Mouse (Mus musculus): ENCODE results near the gene Paqr7. TPM values are rescaled to one million over a fixed set of nuclear protein-coding genes. Genes with fewer than 3 reads are reported as not detected.
A peak's percentile ranks its signal among the peaks of the same experiment; 100 is the strongest.

The Paqr7 gene
- polyA plus RNA-seq (2014; fragmentation: Nextera tagmentation; extraction: Ambion mirVana) = 0.57 and 0.73 TPM in 2 replicates

GRCm38 (mm10) chr4:134496595-134497210 is at the start of gene Paqr7:
TSS of gene Paqr7 (plus strand) at chr4:134496697.
- Histone ChIP-seq H3K36me3 (ENCODE audit: control insufficient read depth, insufficient read depth, low read length) (no peaks in the 10 kb centered on the region), H3K4me1 (ENCODE audit: control insufficient read depth, insufficient read depth, low read length) (peaks cover 11% of the 10 kb centered on the region), H3K4me2 (replicated peaks; ENCODE audit: low read depth, low read length) (peak within 1 kb of the TSS; percentile 99), H3K9ac (ENCODE audit: low read depth, low read length) (peak within 1 kb of the TSS; percentile 62), H3K9me3 (ENCODE audit: control insufficient read depth, low read length) (no peaks in the 10 kb centered on the region), H3K27ac (ENCODE audit: low read depth, low read length) (no peak within 1 kb of the TSS), H3K27me3 (ENCODE audit: control insufficient read depth, insufficient read depth, low read length) (no peaks in the 10 kb centered on the region), H3K4me3 (ENCODE audit: low read length) (peak within 1 kb of the TSS; percentile 50)
- ATAC-seq (ENCODE audit: low FRiP score, low TSS enrichment) = peak; percentile 82
- WGBS = 6% methylated on average over 35 of the region's 35 CpGs

- no peaks in the 10 kb centered on the region; the same call in 1 of the 2 replicates for H3K9me3 ChIP-seq (ENCODE audit: control insufficient read depth, low read length)
- H3K4me3 ChIP-seq (ENCODE audit: low read length) = no peak overlapping the region
- WGBS = 41% methylated on average over 23 of the region's 23 CpGs
- no peak overlapping the region for H3K4me2 ChIP-seq (replicated peaks; ENCODE audit: low read depth, low read length)
- no peak overlapping the region for H3K27ac ChIP-seq (ENCODE audit: low read depth, low read length)
- no peak for ATAC-seq (ENCODE audit: low FRiP score, low TSS enrichment)
- no peak overlapping the region for H3K9ac ChIP-seq (ENCODE audit: low read depth, low read length)
- H3K27me3 ChIP-seq (ENCODE audit: control insufficient read depth, insufficient read depth, low read length) = no peaks in the 10 kb centered on the region
- peaks cover 11% of the 10 kb centered on the region; the same call in 1 of the 2 replicates for H3K4me1 ChIP-seq (ENCODE audit: control insufficient read depth, insufficient read depth, low read length)
- H3K36me3 ChIP-seq (ENCODE audit: control insufficient read depth, insufficient read depth, low read length) = no peaks in the 10 kb centered on the region
These were observed 48.5 kb upstream of the Paqr7 start for GRCm38 (mm10) chr4:134447966-134448365.

GRCm38 (mm10) chr4:134449595-134450391 is 46.7 kb upstream of the Paqr7 start:
- H3K9me3 ChIP-seq (ENCODE audit: control insufficient read depth, low read length) = no peaks in the 10 kb centered on the region
- H3K36me3 ChIP-seq (ENCODE audit: control insufficient read depth, insufficient read depth, low read length) = no peaks in the 10 kb centered on the region
- no peak overlapping the region for H3K9ac ChIP-seq (ENCODE audit: low read depth, low read length)
- H3K4me1 ChIP-seq (ENCODE audit: control insufficient read depth, insufficient read depth, low read length) = peaks cover 11% of the 10 kb centered on the region; the same call in 1 of the 2 replicates
- no peak overlapping the region for H3K4me3 ChIP-seq (ENCODE audit: low read length)
- no peak overlapping the region for H3K27ac ChIP-seq (ENCODE audit: low read depth, low read length)
- H3K27me3 ChIP-seq (ENCODE audit: control insufficient read depth, insufficient read depth, low read length) = peaks cover 13% of the 10 kb centered on the region
- ATAC-seq (ENCODE audit: low FRiP score, low TSS enrichment) = no peak
- 42% methylated on average over 13 of the region's 13 CpGs for WGBS
- H3K4me2 ChIP-seq (replicated peaks; ENCODE audit: low read depth, low read length) = no peak overlapping the region

- H3K4me2 ChIP-seq (replicated peaks; ENCODE audit: low read depth, low read length) = peak overlapping the region; percentile 9; the same call in 1 of the 2 replicates
- H3K36me3 ChIP-seq (ENCODE audit: control insufficient read depth, insufficient read depth, low read length) = no peaks in the 10 kb centered on the region
- H3K9ac ChIP-seq (ENCODE audit: low read depth, low read length) = no peak overlapping the region; the same call in 1 of the 2 replicates
- ATAC-seq (ENCODE audit: low FRiP score, low TSS enrichment) = no peak
- 17% methylated on average over 20 of the region's 20 CpGs for WGBS
- peaks cover 11% of the 10 kb centered on the region; the same call in 1 of the 2 replicates for H3K4me1 ChIP-seq (ENCODE audit: control insufficient read depth, insufficient read depth, low read length)
- H3K27me3 ChIP-seq (ENCODE audit: control insufficient read depth, insufficient read depth, low read length) = peaks cover 13% of the 10 kb centered on the region
- H3K9me3 ChIP-seq (ENCODE audit: control insufficient read depth, low read length) = no peaks in the 10 kb centered on the region
- H3K27ac ChIP-seq (ENCODE audit: low read depth, low read length) = no peak overlapping the region
- no peak overlapping the region for H3K4me3 ChIP-seq (ENCODE audit: low read length)
These were observed 45.9 kb upstream of the Paqr7 start for GRCm38 (mm10) chr4:134450392-134451195.

- no peaks in the 10 kb centered on the region for H3K36me3 ChIP-seq (ENCODE audit: control insufficient read depth, insufficient read depth, low read length)
- no peaks in the 10 kb centered on the region for H3K9me3 ChIP-seq (ENCODE audit: control insufficient read depth, low read length)
- ATAC-seq (ENCODE audit: low FRiP score, low TSS enrichment) = no peak
- no peak overlapping the region for H3K27ac ChIP-seq (ENCODE audit: low read depth, low read length)
- peaks cover 11% of the 10 kb centered on the region; the same call in 1 of the 2 replicates for H3K4me1 ChIP-seq (ENCODE audit: control insufficient read depth, insufficient read depth, low read length)
- no peak overlapping the region for H3K9ac ChIP-seq (ENCODE audit: low read depth, low read length)
- peaks cover 13% of the 10 kb centered on the region for H3K27me3 ChIP-seq (ENCODE audit: control insufficient read depth, insufficient read depth, low read length)
- WGBS = 74% methylated on average over 9 of the region's 9 CpGs
- no peak overlapping the region for H3K4me2 ChIP-seq (replicated peaks; ENCODE audit: low read depth, low read length)
- no peak overlapping the region for H3K4me3 ChIP-seq (ENCODE audit: low read length)
These were observed 45.0 kb upstream of the Paqr7 start for GRCm38 (mm10) chr4:134451484-134451883.

- Histone ChIP-seq H3K36me3 (ENCODE audit: control insufficient read depth, insufficient read depth, low read length) (no peaks in the 10 kb centered on the region), H3K27ac (ENCODE audit: low read depth, low read length) (no peak overlapping the region), H3K27me3 (ENCODE audit: control insufficient read depth, insufficient read depth, low read length) (peaks cover 13% of the 10 kb centered on the region), H3K4me1 (ENCODE audit: control insufficient read depth, insufficient read depth, low read length) (peaks cover 11% of the 10 kb centered on the region; the same call in 1 of the 2 replicates), H3K9ac (ENCODE audit: low read depth, low read length) (no peak overlapping the region), H3K9me3 (ENCODE audit: control insufficient read depth, low read length) (no peaks in the 10 kb centered on the region), H3K4me3 (ENCODE audit: low read length) (peak overlapping the region; percentile 12; the same call in 1 of the 2 replicates), H3K4me2 (replicated peaks; ENCODE audit: low read depth, low read length) (0 out of 2 replicates have a peak overlapping the region, but pooled peaks have one; percentile 17)
- ATAC-seq (ENCODE audit: low FRiP score, low TSS enrichment) = no peak
- WGBS = 31% methylated on average over 34 of the region's 34 CpGs
These were observed 42.7 kb upstream of the Paqr7 start for GRCm38 (mm10) chr4:134453619-134454400.

- no peaks in the 10 kb centered on the region for H3K36me3 ChIP-seq (ENCODE audit: control insufficient read depth, insufficient read depth, low read length)
- H3K9ac ChIP-seq (ENCODE audit: low read depth, low read length) = no peak overlapping the region
- H3K4me2 ChIP-seq (replicated peaks; ENCODE audit: low read depth, low read length) = no peak overlapping the region
- peaks cover 13% of the 10 kb centered on the region for H3K27me3 ChIP-seq (ENCODE audit: control insufficient read depth, insufficient read depth, low read length)
- WGBS = 43% methylated on average over 6 of the region's 6 CpGs
- peaks cover 7% of the 10 kb centered on the region; the same call in 1 of the 2 replicates for H3K4me1 ChIP-seq (ENCODE audit: control insufficient read depth, insufficient read depth, low read length)
- H3K9me3 ChIP-seq (ENCODE audit: control insufficient read depth, low read length) = no peaks in the 10 kb centered on the region
- no peak overlapping the region for H3K4me3 ChIP-seq (ENCODE audit: low read length)
- H3K27ac ChIP-seq (ENCODE audit: low read depth, low read length) = no peak overlapping the region
- no peak for ATAC-seq (ENCODE audit: low FRiP score, low TSS enrichment)
These were observed 41.2 kb upstream of the Paqr7 start for GRCm38 (mm10) chr4:134455310-134455709.

GRCm38 (mm10) chr4:134457130-134457825 is 39.2 kb upstream of the Paqr7 start:
- Histone ChIP-seq H3K9me3 (ENCODE audit: control insufficient read depth, low read length) (no peaks in the 10 kb centered on the region), H3K36me3 (ENCODE audit: control insufficient read depth, insufficient read depth, low read length) (no peaks in the 10 kb centered on the region), H3K4me2 (replicated peaks; ENCODE audit: low read depth, low read length) (no peak overlapping the region), H3K27ac (ENCODE audit: low read depth, low read length) (no peak overlapping the region), H3K4me3 (ENCODE audit: low read length) (no peak overlapping the region), H3K9ac (ENCODE audit: low read depth, low read length) (no peak overlapping the region), H3K4me1 (ENCODE audit: control insufficient read depth, insufficient read depth, low read length) (no peaks in the 10 kb centered on the region), H3K27me3 (ENCODE audit: control insufficient read depth, insufficient read depth, low read length) (peaks cover 13% of the 10 kb centered on the region)
- 55% methylated on average over 7 of the region's 7 CpGs for WGBS
- ATAC-seq (ENCODE audit: low FRiP score, low TSS enrichment) = no peak
